Mouse (Mus musculus) CD4-positive, CD25-positive, alpha-beta regulatory T cell, adult 4 months (primary cell): ENCODE data around the gene Amotl1. TPM values are rescaled to one million over a fixed set of nuclear protein-coding genes. Genes with fewer than 3 reads are reported as not detected.

Experiments
- ATAC-seq: one replicate; pipeline ENCODE4 v1.8.0; 2017
- polyA plus RNA-seq, 2 experiments: library from polyadenylated mRNA; unstranded; fragments of 100-300 nt; shearing (Covaris generic); gene quantifications; one replicate each; pipeline ENCODE4 v1.2.1; 2017

Gene Amotl1
- polyA plus RNA-seq, 2 experiments from 2014 or later, result 0.06 TPM; not detected in 1

- no peak for ATAC-seq
These were observed 100.7 kb downstream of the Amotl1 start for GRCm38 (mm10) chr9:14544034-14544757.

- ATAC-seq, result no peak
These were observed 109.9 kb downstream of the Amotl1 start for GRCm38 (mm10) chr9:14534833-14535456.

- ATAC-seq, result no peak
These were observed 111.2 kb downstream of the Amotl1 start for GRCm38 (mm10) chr9:14533659-14534058.

GRCm38 (mm10) chr9:14532283-14532682 is 112.6 kb downstream of the Amotl1 start:
- no peak for ATAC-seq

GRCm38 (mm10) chr9:14530004-14530403 is 114.9 kb downstream of the Amotl1 start:
- ATAC-seq, result no peak

- ATAC-seq, result peak; percentile 93
These were observed 121.3 kb downstream of the Amotl1 start for GRCm38 (mm10) chr9:14523408-14524043.

GRCm38 (mm10) chr9:14521695-14522094 is 123.2 kb downstream of the Amotl1 start:
- ATAC-seq, result no peak

GRCm38 (mm10) chr9:14520971-14521670 is 123.7 kb downstream of the Amotl1 start:
- ATAC-seq, result no peak

GRCm38 (mm10) chr9:14518105-14518504 is 126.8 kb downstream of the Amotl1 start:
- ATAC-seq, result no peak

- ATAC-seq, result no peak
These were observed 127.6 kb downstream of the Amotl1 start for GRCm38 (mm10) chr9:14517296-14517695.

GRCm38 (mm10) chr9:14512633-14513445 is 132.0 kb downstream of the Amotl1 start:
- ATAC-seq, result no peak

- no peak for ATAC-seq
These were observed 143.9 kb downstream of the Amotl1 start for GRCm38 (mm10) chr9:14500916-14501424.

GRCm38 (mm10) chr9:14500023-14500915 is 144.6 kb downstream of the Amotl1 start, which contains the start of the genes Kdm4d and Cwc15:
Gene Kdm4d (minus strand): TSS chr9:14500482.
Gene Cwc15 (plus strand): TSS chr9:14500617.
- peak; percentile 73 for ATAC-seq

GRCm38 (mm10) chr9:14498896-14499705 is 145.8 kb downstream of the Amotl1 start:
- ATAC-seq, result peak; percentile 62

Other genes starting within 250 kb of the Amotl1 start
- gene Kdm4d, start 144.6 kb downstream of the Amotl1 start, polyA plus RNA-seq, result 1 to 10 TPM; 2.4 to 2.5 TPM
- 100 to 1,000 TPM; 189 to 201 TPM for gene Cwc15, start 144.4 kb downstream of the Amotl1 start, polyA plus RNA-seq
- under 1 TPM; 0.44 to 0.57 TPM for gene Piwil4, start 95.7 kb upstream of the Amotl1 start, polyA plus RNA-seq
- gene Fut4, start 107.3 kb upstream of the Amotl1 start, polyA plus RNA-seq, result under 1 TPM in 1 of 2 experiments, not detected in 1; 0.19 TPM
- not detected for gene 1700012B09Rik, start 126.0 kb upstream of the Amotl1 start, polyA plus RNA-seq
- gene Mre11a, start 139.6 kb upstream of the Amotl1 start, polyA plus RNA-seq, result 10 to 100 TPM; 24.0 to 25.6 TPM
- 10 to 100 TPM; 27.4 to 37.3 TPM for gene Ankrd49, start 139.8 kb upstream of the Amotl1 start, polyA plus RNA-seq
- 100 to 1,000 TPM; 158 to 164 TPM for gene Gpr83, start 215.2 kb upstream of the Amotl1 start, polyA plus RNA-seq